Mouse (Mus musculus) olfactory bulb, adult 2 months (tissue): ENCODE measurements around the gene Sart3.

ENCODE experiments used
- CTCF ChIP-seq: fragments of 200-500 bp; IDR thresholded peaks from 2 replicates; pipeline ENCODE4 v1.5.1; 2012; ENCODE audit warnings: low read depth, mild to moderate bottlenecking, low read length, moderate library complexity; ENCODE audit not compliant: insufficient read depth
- POLR2A ChIP-seq: fragments of 200-500 bp; IDR thresholded peaks from 2 replicates; pipeline ENCODE4 v1.6.1; 2012; ENCODE audit warnings: mild to moderate bottlenecking, low read depth, low read length, moderate library complexity; ENCODE audit not compliant: insufficient read depth

DNA sequence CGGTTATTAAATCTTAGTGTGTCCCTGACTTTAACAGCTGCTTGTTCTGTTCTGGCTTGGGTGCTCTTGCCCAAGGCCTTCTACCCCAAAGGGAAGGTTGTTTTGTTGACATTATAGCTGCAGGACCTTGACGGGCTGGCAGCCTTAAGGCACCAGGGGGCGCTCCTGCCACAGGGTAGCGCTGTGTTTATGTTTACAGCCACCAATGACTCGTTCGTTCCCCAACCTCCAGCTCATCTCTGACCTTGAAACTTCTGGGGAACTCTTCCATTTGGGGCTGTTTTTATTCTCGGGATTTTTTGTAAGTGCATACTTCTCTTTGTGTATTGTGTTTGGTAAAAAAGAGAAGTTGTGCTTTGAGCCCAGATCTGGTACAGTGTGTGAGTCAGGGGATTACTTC lies 1.4 kb upstream of the Sart3 start:
- TF ChIP-seq CTCF (peak; percentile 92), POLR2A (no peak)
